Comparison of ENCODE assay signal across 8 mouse cellular contexts in genomic region chr14:55079214-55079970, GRCm38 (mm10). TPM values are rescaled to one million over a fixed set of nuclear protein-coding genes. Genes with fewer than 3 reads are reported as not detected.
DNase-seq lines count a peak whose midpoint lies in the region; ATAC-seq and TF ChIP-seq lines count a peak whose summit lies in the region.

No protein-coding gene starts in this region.

- peaks cover 15% of the 10 kb centered on the region for H3K36me3 ChIP-seq in forebrain, embryonic 15.5 days
- 0 out of 2 replicates have a peak, but pooled peaks cover 6% of the 10 kb centered on the region for H3K36me3 ChIP-seq in hindbrain, postnatal 0 days (ENCODE audit: insufficient read depth, low read length)
- H3K36me3 ChIP-seq in limb, embryonic 11.5 days (ENCODE audit: control insufficient read depth, insufficient read depth, low read length): no peaks in the 10 kb centered on the region
- H3K36me3 ChIP-seq in midbrain, embryonic 11.5 days (ENCODE audit: control insufficient read depth, insufficient read depth, low read length): no peaks in the 10 kb centered on the region

- H3K9ac ChIP-seq in forebrain, embryonic 15.5 days (replicated peaks): no peak overlapping the region; the same call in 1 of the 2 replicates
- H3K9ac ChIP-seq in hindbrain, postnatal 0 days (replicated peaks; ENCODE audit: low read length): peak overlapping the region; percentile 22; the same call in 1 of the 2 replicates
- no peak overlapping the region; the same call in 1 of the 2 replicates for H3K9ac ChIP-seq in limb, embryonic 11.5 days (ENCODE audit: low read length)
- H3K9ac ChIP-seq in midbrain, embryonic 11.5 days (ENCODE audit: low read length): no peak overlapping the region; the same call in 1 of the 2 replicates

- H3K9me3 ChIP-seq in forebrain, embryonic 15.5 days: no peaks in the 10 kb centered on the region
- no peaks in the 10 kb centered on the region for H3K9me3 ChIP-seq in hindbrain, postnatal 0 days (ENCODE audit: low read length)
- no peaks in the 10 kb centered on the region for H3K9me3 ChIP-seq in limb, embryonic 11.5 days (ENCODE audit: control insufficient read depth, low read length)
- no peaks in the 10 kb centered on the region for H3K9me3 ChIP-seq in midbrain, embryonic 11.5 days (ENCODE audit: control insufficient read depth, low read length)

- H3K4me3 ChIP-seq in forebrain, embryonic 15.5 days: no peak overlapping the region
- H3K4me3 ChIP-seq in hindbrain, postnatal 0 days (ENCODE audit: low read length): no peak overlapping the region
- no peak overlapping the region for H3K4me3 ChIP-seq in limb, embryonic 11.5 days (ENCODE audit: low read depth, low read length)
- no peak overlapping the region for H3K4me3 ChIP-seq in midbrain, embryonic 11.5 days (ENCODE audit: low read depth, low read length)

- no peaks in the 10 kb centered on the region for H3K27me3 ChIP-seq in forebrain, embryonic 15.5 days
- no peaks in the 10 kb centered on the region for H3K27me3 ChIP-seq in hindbrain, postnatal 0 days (ENCODE audit: insufficient read depth, low read length)
- peaks cover 12% of the 10 kb centered on the region; the same call in 1 of the 2 replicates for H3K27me3 ChIP-seq in limb, embryonic 11.5 days (ENCODE audit: control insufficient read depth, insufficient read depth, low read length)
- H3K27me3 ChIP-seq in midbrain, embryonic 11.5 days (ENCODE audit: control insufficient read depth, insufficient read depth, low read length): peaks cover 5% of the 10 kb centered on the region

- ATAC-seq in forebrain, embryonic 15.5 days (replicated peaks): peak; percentile 31
- ATAC-seq in hindbrain, postnatal 0 days: peak; percentile 55
- no peak; the same call in 1 of the 2 replicates for ATAC-seq in limb, embryonic 11.5 days (ENCODE audit: insufficient number of reproducible peaks, low FRiP score, low TSS enrichment, low read depth)
- peak; percentile 38; the same call in 1 of the 2 replicates for ATAC-seq in midbrain, embryonic 11.5 days (ENCODE audit: low FRiP score)

- TF ChIP-seq CTCF in hindbrain, postnatal 0 days (IDR thresholded peaks at IDR 0.05; ENCODE audit: low read depth): peak; percentile 94

- peak overlapping the region; percentile 95 for H3K27ac ChIP-seq in forebrain, embryonic 15.5 days (replicated peaks)
- H3K27ac ChIP-seq in hindbrain, postnatal 0 days: peak overlapping the region; percentile 82; the same call in 1 of the 2 replicates
- H3K27ac ChIP-seq in limb, embryonic 11.5 days (replicated peaks; ENCODE audit: low read depth, low read length): no peak overlapping the region
- no peak overlapping the region for H3K27ac ChIP-seq in midbrain, embryonic 11.5 days (ENCODE audit: low read depth, low read length)

- peaks cover 77% of the 10 kb centered on the region for H3K4me1 ChIP-seq in forebrain, embryonic 15.5 days
- H3K4me1 ChIP-seq in hindbrain, postnatal 0 days (ENCODE audit: insufficient read depth, low read length): peaks cover 11% of the 10 kb centered on the region; the same call in 1 of the 2 replicates
- peaks cover 15% of the 10 kb centered on the region for H3K4me1 ChIP-seq in limb, embryonic 11.5 days (ENCODE audit: control insufficient read depth, insufficient read depth, low read length)
- peaks cover 32% of the 10 kb centered on the region for H3K4me1 ChIP-seq in midbrain, embryonic 11.5 days (ENCODE audit: control insufficient read depth, insufficient read depth, low read length)

- peak overlapping the region; percentile 26; the same call in 1 of the 2 replicates for H3K4me2 ChIP-seq in forebrain, embryonic 15.5 days (replicated peaks)
- no peak overlapping the region for H3K4me2 ChIP-seq in hindbrain, postnatal 0 days (ENCODE audit: low read depth, low read length)
- peak overlapping the region; percentile 54 for H3K4me2 ChIP-seq in limb, embryonic 11.5 days (ENCODE audit: low read depth, severe bottlenecking)
- no peak overlapping the region; the same call in 1 of the 2 replicates for H3K4me2 ChIP-seq in midbrain, embryonic 11.5 days

- peak; percentile 63 for DNase-seq in right cerebral cortex, adult 18-20 months
- DNase-seq in right cerebral cortex, postnatal 25 days: no peak
- peak; percentile 77 for DNase-seq in cerebellum, adult 11-12 months
- peak; percentile 89 for DNase-seq in hindbrain, postnatal 0 days (ENCODE audit: low spot score)
- DNase-seq in limb, embryonic 11.5 days (ENCODE audit: low spot score): peak; percentile 94
- DNase-seq in midbrain, embryonic 11.5 days (ENCODE audit: low spot score, missing footprints): peak; percentile 98
- peak; percentile 75 to 92 for DNase-seq in spleen, postnatal 4 days (ENCODE audit: low spot score in 2 of 2)

- WGBS in forebrain, embryonic 15.5 days: 15% methylated on average over 8 of the region's 8 CpGs
- WGBS in hindbrain, postnatal 0 days: 21% methylated on average over 8 of the region's 8 CpGs
- 17% methylated on average over 8 of the region's 8 CpGs for WGBS in limb, embryonic 11.5 days
- WGBS in midbrain, embryonic 11.5 days: 22% methylated on average over 8 of the region's 8 CpGs

RNA-seq across cellular contexts. Expression of gene Zfhx2, which starts 12.7 kb away (rescaled TPM):
- polyA plus RNA-seq in forebrain, embryonic 15.5 days (2015; fragmentation: Nextera tagmentation; extraction: Ambion mirVana): 27.4 and 30.6 TPM in 2 replicates
- 10.7 and 10.9 TPM in 2 replicates for total RNA-seq in hindbrain, postnatal 0 days (2014; rRNA removed)
- polyA plus RNA-seq in hindbrain, postnatal 0 days (2015; fragmentation: Nextera tagmentation; extraction: Ambion mirVana): 8.1 and 8.4 TPM in 2 replicates
- 4.8 and 5.5 TPM in 2 replicates for polyA plus RNA-seq in limb, embryonic 11.5 days (2014; fragmentation: Nextera tagmentation; extraction: Ambion mirVana)
- polyA plus RNA-seq in midbrain, embryonic 11.5 days (2014; fragmentation: Nextera tagmentation; extraction: Ambion mirVana): 11.3 and 11.5 TPM in 2 replicates

RNA-seq across cellular contexts. Expression of gene Thtpa, which starts 15.2 kb away (rescaled TPM):
- 52.2 and 52.3 TPM in 2 replicates for polyA plus RNA-seq in forebrain, embryonic 15.5 days (2015; fragmentation: Nextera tagmentation; extraction: Ambion mirVana)
- 37.7 and 44.1 TPM in 2 replicates for total RNA-seq in hindbrain, postnatal 0 days (2014; rRNA removed)
- polyA plus RNA-seq in hindbrain, postnatal 0 days (2015; fragmentation: Nextera tagmentation; extraction: Ambion mirVana): 31.8 and 32.8 TPM in 2 replicates
- polyA plus RNA-seq in limb, embryonic 11.5 days (2014; fragmentation: Nextera tagmentation; extraction: Ambion mirVana): 22.3 and 23.1 TPM in 2 replicates
- 22.0 and 22.7 TPM in 2 replicates for polyA plus RNA-seq in midbrain, embryonic 11.5 days (2014; fragmentation: Nextera tagmentation; extraction: Ambion mirVana)

RNA-seq across cellular contexts. Expression of gene Ap1g2, which starts 27.0 kb away (rescaled TPM):
- polyA plus RNA-seq in forebrain, embryonic 15.5 days (2015; fragmentation: Nextera tagmentation; extraction: Ambion mirVana): 11.4 and 13.0 TPM in 2 replicates
- 5.7 and 6.5 TPM in 2 replicates for total RNA-seq in hindbrain, postnatal 0 days (2014; rRNA removed)
- 5.9 and 6.1 TPM in 2 replicates for polyA plus RNA-seq in hindbrain, postnatal 0 days (2015; fragmentation: Nextera tagmentation; extraction: Ambion mirVana)
- polyA plus RNA-seq in limb, embryonic 11.5 days (2014; fragmentation: Nextera tagmentation; extraction: Ambion mirVana): 9.9 and 10.6 TPM in 2 replicates
- 9.5 and 10.1 TPM in 2 replicates for polyA plus RNA-seq in midbrain, embryonic 11.5 days (2014; fragmentation: Nextera tagmentation; extraction: Ambion mirVana)

RNA-seq across cellular contexts. Expression of gene Jph4, which starts 37.3 kb away (rescaled TPM):
- polyA plus RNA-seq in forebrain, embryonic 15.5 days (2015; fragmentation: Nextera tagmentation; extraction: Ambion mirVana): 37.4 and 38.3 TPM in 2 replicates
- total RNA-seq in hindbrain, postnatal 0 days (2014; rRNA removed): 124 and 126 TPM in 2 replicates
- 28.3 and 29.4 TPM in 2 replicates for polyA plus RNA-seq in hindbrain, postnatal 0 days (2015; fragmentation: Nextera tagmentation; extraction: Ambion mirVana)
- 0.17 and 0.18 TPM in 2 replicates for polyA plus RNA-seq in limb, embryonic 11.5 days (2014; fragmentation: Nextera tagmentation; extraction: Ambion mirVana)
- 2.2 and 2.8 TPM in 2 replicates for polyA plus RNA-seq in midbrain, embryonic 11.5 days (2014; fragmentation: Nextera tagmentation; extraction: Ambion mirVana)

Comparison
In these comparisons a context has a peak if more than half of its experiments do, and no peak if none do; other contexts are left out.
1. H3K27ac ChIP-seq: peak in forebrain, embryonic 15.5 days (single experiment) and hindbrain, postnatal 0 days (single experiment); none in limb, embryonic 11.5 days (single experiment) and midbrain, embryonic 11.5 days (single experiment).
2. H3K4me2 ChIP-seq: peak in forebrain, embryonic 15.5 days (single experiment) and limb, embryonic 11.5 days (single experiment); none in hindbrain, postnatal 0 days (single experiment) and midbrain, embryonic 11.5 days (single experiment).